Mouse (Mus musculus): Measurements from ENCODE around the gene Lrfn2.

- TF ChIP-seq MAZ (IDR thresholded peaks at IDR 0.05; ENCODE audit: low read depth, low read length): no peak
- TF ChIP-seq POLR2A (IDR thresholded peaks at IDR 0.05; ENCODE audit: control insufficient read depth in 1 of 2, insufficient read depth in 1 of 2, low read depth in 1 of 2, low read length in 2 of 2, poor library complexity in 1 of 2): no peak
- TF ChIP-seq CTCF (IDR thresholded peaks at IDR 0.05 in 2 of 3, conservative IDR thresholded peaks at IDR 0.05 in 1 of 3; ENCODE audit: control insufficient read depth in 1 of 3, insufficient read depth in 1 of 3, low read depth in 2 of 3, low read length in 3 of 3, poor library complexity in 1 of 3, severe bottlenecking in 1 of 3): no peak
- TF ChIP-seq SIN3A (IDR thresholded peaks at IDR 0.05; ENCODE audit: low read length): no peak
- TF ChIP-seq ZC3H11A (IDR thresholded peaks at IDR 0.05; ENCODE audit: low read depth, low read length): no peak
Measured at GRCm38 (mm10) chr17:49015368-49015767, 83.2 kb downstream of the Lrfn2 start.
